Mouse (Mus musculus) adrenal gland, postnatal 36 days (tissue): ENCODE data around the gene Hipk2. TPM values are rescaled to one million over a fixed set of nuclear protein-coding genes. Genes with fewer than 3 reads are reported as not detected.

Experiments used
- DNase-seq, 2 experiments: peaks; one replicate each; pipeline ENCODE4 v3.0.0; 2021; ENCODE audit warnings: mixed read lengths in 1 of 2
- total RNA-seq, 2 experiments: library from RNA; stranded (reverse); gene quantifications; 2 replicates each; pipeline ENCODE4 v1.2.3; 2021

The Hipk2 gene
- total RNA-seq, 2 experiments from 2014 or later = 126 to 136 TPM

DNA sequence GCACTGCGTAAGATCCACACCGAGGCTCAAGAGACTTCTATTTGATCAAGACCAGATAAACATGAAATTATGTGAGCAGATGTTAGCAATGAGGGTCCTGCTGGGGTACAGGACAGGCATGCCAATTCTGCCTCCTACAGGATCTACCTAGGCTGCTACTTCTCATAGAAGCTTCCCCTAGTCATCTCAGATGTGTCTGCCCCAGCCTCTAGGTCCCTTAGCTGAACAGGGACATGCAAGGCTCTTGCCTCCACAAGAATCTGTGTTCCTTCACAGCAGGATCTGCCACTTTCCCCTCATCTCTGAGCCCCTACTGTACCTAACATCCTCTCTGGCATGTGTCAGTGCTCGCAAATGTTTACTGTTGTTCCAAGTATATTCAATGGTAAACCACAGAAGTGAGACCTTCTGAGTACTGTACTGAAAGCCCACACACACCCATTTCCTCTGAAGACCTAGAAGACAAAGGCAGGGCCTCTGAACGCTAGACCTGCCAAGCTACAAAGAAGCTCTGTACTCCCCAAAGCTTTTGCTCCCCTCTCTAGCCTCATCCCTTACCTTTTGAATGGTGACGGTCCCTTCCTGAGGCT lies 86.6 kb downstream of the Hipk2 start:
- DNase-seq = no peak

DNA sequence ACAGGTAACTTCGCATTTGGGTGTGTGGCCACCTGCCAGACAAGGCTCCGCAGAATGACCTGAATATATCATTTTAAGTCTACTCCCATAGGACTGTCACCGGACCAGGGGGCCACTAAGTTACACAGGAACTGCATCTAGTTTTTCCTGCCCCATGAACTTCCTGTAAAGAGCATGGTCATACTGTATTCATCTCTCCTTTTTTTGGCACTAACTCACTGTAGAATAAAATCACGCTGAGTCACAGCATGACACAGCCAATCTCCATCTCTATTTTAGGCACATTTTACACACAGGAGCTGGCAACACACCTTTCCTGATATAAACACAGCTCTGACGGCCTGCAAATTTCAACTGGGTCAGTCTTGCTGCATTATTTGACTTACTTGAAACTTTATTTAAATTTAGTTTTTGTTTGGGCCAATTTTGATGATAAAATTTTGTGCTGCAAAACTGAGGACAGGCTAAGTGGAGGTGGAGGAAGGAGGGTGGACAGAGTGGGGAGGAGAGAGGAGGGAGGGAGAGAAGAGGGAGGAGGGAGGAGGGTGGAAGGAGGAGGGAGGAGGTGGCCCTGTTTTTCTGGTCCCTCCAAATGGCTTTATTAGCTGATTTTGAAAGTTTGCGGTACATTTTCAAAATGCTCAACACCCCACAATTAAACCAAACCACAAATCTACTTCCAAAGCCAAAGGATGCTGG lies 88.0 kb downstream of the Hipk2 start:
- no peak for DNase-seq

DNA sequence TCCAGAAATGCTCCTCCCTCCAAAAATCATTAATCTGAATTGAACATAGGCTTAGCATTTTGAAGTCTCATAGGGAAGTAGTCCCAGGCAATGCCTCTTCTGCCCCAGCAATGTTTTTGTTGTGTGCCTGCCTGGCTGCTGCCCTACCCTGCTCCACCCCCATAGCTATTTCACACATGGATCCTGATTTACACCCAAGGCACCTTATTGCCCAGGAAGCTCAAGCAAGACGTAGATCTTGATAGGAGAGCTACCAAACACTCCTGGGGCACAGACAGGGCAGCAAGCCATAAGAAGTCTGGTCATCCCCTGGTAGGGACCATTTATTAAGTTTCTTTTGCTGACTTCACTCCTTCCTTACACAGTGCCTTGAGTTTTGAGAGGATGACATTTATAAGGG lies 88.8 kb downstream of the Hipk2 start:
- DNase-seq = no peak

DNA sequence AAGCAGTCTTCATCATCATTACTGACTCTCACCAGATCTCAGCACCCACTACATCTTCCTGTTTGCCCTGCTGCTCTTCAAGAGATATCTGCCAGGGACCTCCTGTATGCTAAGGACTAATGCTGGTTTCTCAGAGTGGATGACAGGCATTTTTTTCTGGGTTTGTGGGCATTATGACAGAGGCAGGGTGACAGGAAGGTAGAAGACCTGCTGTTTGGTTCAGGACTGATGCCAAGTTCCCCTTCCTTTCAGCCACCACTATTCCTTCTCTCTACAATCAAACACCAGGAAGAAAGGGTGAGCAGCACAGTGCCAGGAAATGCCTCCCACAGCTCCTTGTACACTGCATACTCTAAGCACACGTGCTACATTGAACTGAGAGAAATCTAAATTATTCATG lies 90.2 kb downstream of the Hipk2 start:
- no peak for DNase-seq

DNA sequence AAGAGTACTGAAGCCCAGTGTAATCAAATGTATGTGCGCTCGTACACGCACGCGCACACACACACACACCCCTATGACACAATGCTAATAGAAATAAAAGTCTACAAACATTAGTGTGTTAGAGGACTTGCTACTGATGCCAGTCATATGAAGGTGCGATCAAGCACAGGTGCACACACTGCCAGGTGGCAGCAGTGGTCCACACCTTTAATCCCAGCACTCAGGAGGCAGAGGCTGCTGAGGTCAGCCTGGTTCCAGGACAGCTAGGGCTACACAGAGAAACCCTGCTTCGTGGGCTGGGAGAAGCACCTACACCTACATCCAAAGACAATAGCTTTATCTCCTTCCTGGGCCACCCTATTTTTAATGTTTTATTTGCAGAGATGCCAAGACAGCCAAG lies 96.6 kb downstream of the Hipk2 start:
- DNase-seq = no peak

DNA sequence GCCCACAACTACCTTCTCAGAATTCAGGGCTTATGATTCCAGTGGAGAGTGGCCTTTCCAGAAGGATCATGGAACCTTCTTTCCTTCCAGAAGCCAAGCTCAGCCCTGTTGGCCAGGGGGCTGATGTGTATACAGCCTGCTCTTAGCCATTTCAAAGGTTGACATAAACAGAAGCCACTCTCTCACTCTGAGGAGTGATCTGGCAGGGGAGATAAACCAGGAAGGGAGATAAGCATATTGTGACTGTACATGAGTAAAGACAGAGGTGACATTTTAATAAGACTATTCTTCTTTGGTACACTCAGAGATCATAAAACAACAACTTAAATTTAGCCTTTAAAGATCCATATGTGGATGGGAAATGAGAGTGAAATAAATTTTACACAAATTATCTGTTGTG lies 97.1 kb downstream of the Hipk2 start:
- DNase-seq = no peak

DNA sequence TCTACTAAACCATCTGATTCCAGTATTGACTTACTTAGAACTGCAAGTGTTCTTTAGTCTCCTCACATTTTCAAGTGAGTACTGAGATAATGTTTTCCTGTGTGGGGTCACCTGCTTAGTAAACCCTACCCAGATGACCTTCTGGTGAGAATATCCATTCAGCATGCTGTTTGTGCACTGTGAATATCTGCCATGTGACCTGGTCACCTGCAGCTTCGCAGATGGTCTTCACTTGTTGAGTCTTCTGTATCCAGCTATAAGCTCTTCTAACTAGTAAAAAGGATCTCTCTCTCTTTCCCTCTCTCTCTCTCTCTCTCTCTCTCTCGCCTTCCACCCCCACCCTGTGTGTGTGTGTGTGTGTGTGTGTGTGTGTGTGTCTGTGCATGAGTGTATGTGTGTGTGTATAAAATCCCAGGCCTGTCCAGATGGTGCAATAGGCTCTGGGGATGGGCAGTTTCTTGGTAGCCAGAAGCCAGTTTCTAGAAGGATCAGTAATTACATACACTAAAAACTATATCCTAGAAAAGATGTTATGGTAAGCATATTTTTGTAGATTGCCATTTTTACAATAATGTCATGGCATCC lies 99.9 kb downstream of the Hipk2 start:
- DNase-seq = no peak

DNA sequence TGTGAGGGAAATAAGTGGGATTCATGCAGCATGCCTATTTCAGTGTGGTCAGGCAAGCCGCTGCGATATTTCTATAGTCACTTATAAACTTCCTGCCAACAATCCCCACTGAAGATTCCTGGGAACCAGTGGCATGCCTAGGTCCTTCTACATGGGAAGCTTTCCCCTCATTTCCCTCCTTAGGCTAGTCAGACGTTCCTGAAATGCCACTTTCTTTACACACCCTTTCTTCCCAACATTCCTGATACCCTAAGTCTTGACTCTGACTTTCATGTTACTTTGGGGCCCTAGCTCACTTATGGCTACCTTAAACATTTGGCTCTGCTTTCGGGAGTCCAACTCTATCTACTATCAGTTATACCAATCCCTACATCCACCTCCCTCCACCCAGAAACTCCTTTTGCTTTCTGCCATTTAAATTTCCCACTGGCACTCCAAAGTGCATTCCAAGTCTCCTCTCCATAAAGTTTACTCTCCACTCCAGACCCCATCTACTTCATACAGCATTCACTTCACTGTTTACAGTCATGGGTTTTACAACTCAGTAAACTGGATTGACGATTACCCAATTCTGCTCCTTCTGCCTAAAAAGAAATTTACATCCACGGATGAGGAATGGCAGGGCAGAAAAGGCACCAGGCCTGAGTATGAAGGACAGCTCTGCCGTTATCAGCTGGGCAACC lies 103.0 kb downstream of the Hipk2 start:
- no peak for DNase-seq

DNA sequence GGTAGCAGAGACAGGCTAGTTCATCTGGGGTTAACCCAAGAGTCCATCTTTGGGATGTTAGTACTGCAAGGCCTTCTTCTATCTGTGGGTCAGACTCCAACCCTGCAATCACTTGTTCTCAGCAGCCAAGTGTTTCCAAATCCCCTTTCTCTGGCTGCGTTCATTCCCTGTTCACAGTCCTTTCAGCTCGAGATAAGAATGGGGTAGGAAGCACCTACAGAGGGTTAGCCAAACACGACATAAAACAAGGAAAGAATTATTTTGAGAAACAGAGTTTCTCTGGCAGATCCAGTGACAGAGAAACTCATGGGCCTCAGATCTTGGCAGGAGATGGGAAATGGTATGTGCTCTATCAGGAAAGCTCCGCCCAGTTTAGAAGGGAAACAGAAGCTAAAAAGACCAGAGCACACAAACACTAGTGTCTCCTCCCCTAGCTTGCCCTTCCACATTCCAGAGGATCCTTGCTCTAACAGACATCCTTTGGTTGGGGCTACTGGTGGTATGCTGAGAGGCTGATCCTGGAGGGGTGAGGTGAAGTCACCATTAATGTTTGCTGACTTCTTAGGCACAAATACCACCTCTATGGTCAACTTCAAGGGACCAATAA lies 104.8 kb downstream of the Hipk2 start:
- no peak for DNase-seq

DNA sequence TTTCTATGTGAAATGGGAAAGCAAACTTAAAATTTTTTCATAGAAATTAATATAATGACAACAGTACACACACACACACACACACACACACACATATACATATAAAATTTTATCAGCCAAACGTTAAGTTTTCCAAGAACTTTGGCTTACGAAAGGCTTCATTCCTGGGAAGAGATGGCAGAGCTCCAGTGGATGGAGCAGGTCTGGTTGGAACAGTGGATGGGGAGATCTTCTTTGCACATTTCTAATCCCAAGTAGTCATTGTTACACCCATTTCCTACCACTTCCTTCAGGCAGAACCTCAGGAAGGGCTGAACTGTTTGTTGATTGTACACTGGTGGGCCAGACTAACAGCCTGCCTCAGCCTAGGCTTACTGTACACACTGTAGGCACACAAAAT lies 106.3 kb downstream of the Hipk2 start:
- DNase-seq = no peak

DNA sequence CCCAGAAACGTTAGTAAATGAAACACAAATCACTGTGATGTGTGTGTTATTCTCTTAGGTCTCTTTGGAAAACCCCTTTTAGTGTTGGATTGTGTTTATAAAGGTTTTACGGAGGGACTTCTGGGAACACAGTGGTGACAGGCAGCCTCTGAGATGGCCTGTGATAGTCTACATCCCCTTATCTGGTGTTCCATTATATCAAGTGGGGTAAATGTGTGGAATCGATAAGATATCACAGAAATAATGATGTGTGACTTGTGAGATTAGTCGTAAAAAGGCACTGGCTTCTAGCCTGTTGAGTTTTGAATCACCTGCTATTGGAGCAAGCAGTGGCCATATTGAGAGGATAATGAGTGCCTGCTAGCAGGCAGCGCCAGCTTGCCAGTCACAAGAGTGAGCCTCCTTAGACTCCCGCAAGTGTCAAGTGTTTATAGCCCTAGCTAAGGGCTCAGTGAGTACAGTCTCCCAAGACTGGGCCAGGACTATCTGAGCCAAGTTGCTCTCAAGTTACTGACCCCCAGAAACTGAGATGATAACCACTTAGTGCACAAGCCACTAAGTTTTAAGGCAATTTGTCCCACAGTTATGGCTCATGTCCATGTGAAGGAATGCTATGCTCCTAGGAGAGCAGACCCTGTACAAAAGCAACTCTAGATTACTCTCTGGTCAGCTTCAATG lies 113.2 kb downstream of the Hipk2 start:
- DNase-seq = no peak

DNA sequence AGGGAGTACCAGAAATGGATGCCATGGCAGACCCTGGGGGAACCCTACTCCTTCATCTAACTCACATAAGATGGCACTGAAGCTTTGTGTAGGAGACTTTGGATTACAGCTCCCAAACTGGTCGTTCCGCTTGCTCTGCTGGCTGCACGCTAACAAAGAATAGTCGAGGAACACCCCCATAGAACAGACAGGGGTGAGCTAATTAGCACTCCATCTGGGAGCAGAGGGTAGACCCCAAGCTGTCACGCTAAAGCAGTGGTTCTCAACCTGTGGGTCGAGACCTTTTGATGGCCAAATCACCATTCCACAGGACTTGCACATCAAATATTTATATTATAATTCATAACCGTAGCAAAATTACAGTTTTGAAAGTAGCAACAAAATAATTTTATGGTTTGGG lies 114.0 kb downstream of the Hipk2 start:
- no peak for DNase-seq

DNA sequence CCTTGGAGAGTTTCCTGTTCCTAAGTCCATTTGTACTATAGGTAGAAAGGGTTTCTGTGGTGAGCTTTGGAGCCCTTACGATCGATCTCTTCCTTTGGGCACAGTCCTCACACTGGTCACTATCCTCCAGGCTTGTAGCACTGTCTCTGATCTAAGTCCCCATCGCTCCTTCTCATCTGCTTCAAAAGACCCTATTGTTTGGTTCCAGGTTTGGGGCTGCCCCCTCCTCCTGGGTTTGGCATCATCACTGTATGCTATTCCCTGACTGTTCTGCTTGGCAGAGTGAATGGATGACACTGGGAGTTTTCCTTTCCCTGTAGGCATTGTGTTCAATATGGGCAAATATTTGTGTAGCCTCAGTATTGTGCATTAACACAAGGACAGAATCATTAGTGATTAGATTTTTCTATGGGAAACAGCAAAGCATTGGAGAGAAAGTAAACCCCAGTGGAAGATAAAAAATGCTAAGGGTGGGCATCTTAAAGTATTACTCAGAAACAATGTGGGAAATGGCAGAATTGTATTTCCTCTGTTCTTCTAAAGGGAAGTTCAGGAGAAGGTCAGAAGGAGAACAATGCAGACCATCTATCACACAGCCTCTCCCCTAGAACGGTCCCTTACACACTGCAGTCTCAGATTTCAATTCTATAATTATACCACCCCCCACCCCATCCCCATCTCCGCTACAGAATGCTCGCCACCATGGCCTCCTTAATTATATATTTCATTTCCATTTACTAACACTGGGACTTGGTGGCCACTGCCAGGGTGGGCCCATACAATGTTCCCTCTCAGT lies 114.9 kb downstream of the Hipk2 start:
- DNase-seq = no peak

DNA sequence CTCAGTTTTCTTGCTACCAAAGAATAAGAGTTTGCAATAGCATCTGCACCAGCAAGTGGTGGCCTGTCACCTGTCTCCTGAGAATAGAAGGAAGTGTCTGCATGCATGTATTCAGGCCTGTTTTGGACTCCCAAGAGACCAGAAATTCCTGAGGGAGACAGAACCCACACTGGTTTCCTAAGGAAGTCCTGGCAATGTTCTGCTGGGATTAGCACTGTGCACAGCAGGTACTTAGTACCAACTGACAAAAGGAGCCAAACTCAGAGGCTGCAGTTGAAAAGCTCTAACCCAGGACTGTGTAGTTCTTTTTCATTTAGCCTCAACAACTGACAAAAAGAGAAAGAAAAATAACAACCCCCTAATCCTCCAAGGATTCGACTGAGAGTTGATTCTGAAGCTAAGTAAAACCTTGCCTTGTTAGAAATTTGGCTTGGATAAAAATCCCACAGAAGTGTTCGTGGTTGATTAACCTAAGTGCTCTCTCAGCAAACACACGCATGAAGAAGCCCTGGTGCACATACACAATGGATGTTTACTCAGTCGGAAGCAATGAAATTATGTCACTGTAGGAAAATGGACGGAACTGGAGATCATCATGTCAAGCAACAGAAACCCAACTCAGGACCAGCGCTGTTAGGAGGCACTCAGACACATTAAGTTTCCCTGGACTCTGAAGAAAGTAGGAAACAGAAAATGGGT lies 115.9 kb downstream of the Hipk2 start:
- DNase-seq = no peak

DNA sequence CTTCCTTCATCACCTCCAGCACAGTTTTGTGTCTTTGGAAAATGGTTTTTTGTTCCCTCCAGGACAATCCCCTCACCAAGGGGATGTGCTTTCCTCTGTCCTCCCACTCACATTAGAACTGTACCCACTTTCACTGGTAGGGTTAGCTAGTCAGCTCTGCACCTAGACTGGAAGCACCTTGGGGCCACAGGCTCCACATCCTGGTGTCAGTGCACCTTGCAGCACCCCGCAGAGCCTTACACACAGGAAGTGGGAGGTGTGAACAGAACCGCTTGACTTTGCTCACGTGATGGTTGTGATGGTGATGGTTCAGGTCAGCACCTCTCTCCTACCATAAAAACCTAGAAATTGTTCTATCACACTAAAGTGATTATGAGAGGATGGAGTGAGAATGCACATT lies 116.8 kb downstream of the Hipk2 start:
- DNase-seq = no peak

DNA sequence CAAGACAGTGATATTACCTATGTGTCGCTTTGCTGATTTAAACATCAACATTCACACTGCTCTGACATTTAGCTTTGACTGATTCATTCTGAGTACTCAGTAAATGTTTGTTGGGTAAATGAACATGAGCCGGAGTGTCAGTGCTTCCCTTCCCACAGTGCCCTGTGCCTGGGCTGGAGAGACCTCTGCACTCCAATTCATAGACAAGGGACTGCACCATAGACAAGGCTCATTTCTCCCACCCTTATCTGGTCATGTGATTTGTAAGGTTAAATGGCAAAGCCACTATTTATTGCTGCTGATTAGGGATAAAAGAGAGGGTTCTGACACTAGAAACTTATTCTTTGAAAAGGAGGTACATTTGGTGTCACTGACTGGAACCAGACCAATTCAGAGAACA lies 118.4 kb downstream of the Hipk2 start:
- DNase-seq = no peak

DNA sequence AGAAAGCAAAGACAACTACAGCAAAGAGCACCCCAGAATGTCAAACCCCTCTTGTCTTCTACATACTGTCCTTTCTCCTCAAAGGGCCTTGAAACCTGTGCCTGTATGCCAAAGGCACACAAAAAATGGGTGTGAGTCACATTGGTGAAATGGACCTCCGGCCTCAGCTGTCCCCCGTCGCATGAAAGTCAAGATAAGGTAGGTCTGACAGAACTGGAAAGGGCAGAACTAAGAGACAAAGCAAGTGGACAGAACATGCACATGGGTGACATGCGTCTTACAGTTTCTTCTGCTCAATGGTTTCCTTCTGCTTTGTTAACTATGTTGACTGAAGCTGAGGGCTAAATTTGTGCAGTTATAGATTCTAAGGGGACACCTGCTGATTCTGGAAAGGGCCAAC lies 119.0 kb downstream of the Hipk2 start:
- peak in 1 of 2 experiments; percentile 22 for DNase-seq

DNA sequence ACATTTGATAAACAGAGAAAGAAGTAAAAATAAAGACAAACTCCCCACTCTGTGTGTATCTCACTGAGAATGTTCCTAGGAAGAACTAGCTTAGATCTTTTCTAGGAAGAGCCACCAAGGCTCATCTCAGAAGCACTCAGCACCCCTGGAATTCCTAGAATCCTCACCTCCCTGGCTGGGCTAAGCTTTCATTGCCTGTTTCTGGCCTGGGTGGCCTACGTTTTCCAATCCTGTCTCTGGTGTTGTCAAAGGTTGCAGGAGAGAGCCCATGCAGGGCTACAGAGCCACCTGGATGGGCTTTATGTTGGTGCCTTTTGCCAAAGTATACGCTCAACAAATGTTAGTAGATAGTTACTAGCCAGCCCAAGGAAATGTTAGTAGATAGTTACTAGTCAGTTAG lies 120.0 kb downstream of the Hipk2 start:
- no peak for DNase-seq

DNA sequence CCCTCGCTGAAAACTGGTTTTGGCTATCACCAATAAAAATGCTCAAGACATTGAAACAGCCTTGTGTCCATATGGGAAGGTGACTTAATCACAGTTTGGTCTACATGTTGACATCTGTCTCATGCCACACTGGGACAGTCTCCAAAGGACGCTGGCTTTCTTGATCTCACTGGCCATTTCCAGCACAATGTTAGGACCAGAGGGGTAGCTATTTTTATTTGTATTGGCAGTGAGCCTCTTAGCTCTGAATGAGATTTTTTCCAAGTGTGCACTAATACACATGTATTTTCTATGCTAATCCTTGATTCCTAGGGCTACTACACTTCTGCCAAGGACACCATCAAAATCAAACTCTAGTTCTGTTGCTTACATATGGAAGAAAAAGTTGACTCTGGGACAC lies 120.8 kb downstream of the Hipk2 start:
- DNase-seq = peak; percentile 35 to 37

DNA sequence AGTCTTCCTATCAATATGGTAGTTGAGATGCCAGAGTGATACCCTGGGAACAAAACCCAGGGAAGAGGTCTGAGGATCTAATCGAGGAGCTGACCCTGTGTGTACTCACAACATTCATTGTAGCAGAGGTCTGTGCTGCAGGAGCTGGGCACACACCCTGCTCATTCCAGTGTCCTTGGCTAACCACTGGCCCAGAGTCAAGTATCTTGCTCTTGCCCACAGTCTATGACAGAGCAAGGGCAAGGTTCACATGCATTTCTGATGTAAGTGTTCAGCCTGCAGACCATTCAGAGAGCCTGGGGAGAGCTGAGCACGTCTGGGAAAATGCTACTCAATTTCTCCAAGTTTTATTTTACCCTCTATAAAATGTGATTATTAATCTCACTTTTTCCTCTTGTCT lies 122.2 kb downstream of the Hipk2 start:
- peak; percentile 81 to 85 for DNase-seq

DNA sequence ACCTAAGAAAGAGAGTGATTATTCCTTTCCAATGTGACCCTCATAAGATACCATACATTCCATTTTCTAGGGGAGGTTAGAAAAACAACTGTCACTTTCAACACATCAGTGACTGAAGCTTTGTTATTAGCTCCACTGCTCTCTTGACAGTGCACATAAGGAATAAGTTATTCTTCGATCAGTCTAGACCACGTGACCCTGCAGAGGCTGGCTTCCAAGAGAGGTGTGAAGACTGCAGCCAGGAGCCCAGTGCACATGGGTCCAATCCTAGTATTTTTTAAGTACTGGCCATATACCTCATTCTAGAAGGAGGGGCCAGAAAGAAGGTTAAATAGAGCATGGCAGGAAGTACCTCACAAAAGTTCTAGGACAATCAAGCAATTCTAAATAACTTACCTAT lies 122.9 kb downstream of the Hipk2 start:
- no peak for DNase-seq
